Mouse (Mus musculus): ENCODE measurements around the gene Tpmt. TPM values are rescaled to one million over a fixed set of nuclear protein-coding genes. Genes with fewer than 3 reads are reported as not detected.

Gene Tpmt
- 1.3 and 2.8 TPM in 2 replicates for total RNA-seq (2017)

GRCm38 (mm10) chr13:47044617-47044947 is at the start of gene Tpmt:
TSS of gene Tpmt (minus strand) at chr13:47044737.
- ATAC-seq (replicated peaks; ENCODE audit: low read depth, poor library complexity, severe bottlenecking): no peak

- no peak for ATAC-seq (replicated peaks; ENCODE audit: low read depth, poor library complexity, severe bottlenecking)
These were observed 49.3 kb upstream of the Tpmt start for GRCm38 (mm10) chr13:47093791-47094190.

GRCm38 (mm10) chr13:47089271-47089670 is 44.7 kb upstream of the Tpmt start:
- no peak for ATAC-seq (replicated peaks; ENCODE audit: low read depth, poor library complexity, severe bottlenecking)

- ATAC-seq (replicated peaks; ENCODE audit: low read depth, poor library complexity, severe bottlenecking): no peak
These were observed 43.9 kb upstream of the Tpmt start for GRCm38 (mm10) chr13:47088433-47088832.

GRCm38 (mm10) chr13:47080905-47081505 is 36.5 kb upstream of the Tpmt start:
- ATAC-seq (replicated peaks; ENCODE audit: low read depth, poor library complexity, severe bottlenecking): no peak

GRCm38 (mm10) chr13:47078799-47079198 is 34.3 kb upstream of the Tpmt start:
- peak; percentile 29; the same call in 1 of the 2 replicates for ATAC-seq (replicated peaks; ENCODE audit: low read depth, poor library complexity, severe bottlenecking)

- no peak for ATAC-seq (replicated peaks; ENCODE audit: low read depth, poor library complexity, severe bottlenecking)
These were observed 32.8 kb upstream of the Tpmt start for GRCm38 (mm10) chr13:47077367-47077766.

GRCm38 (mm10) chr13:47076156-47076555 is 31.6 kb upstream of the Tpmt start:
- ATAC-seq (replicated peaks; ENCODE audit: low read depth, poor library complexity, severe bottlenecking): no peak

- no peak for ATAC-seq (replicated peaks; ENCODE audit: low read depth, poor library complexity, severe bottlenecking)
These were observed 27.9 kb upstream of the Tpmt start for GRCm38 (mm10) chr13:47072484-47072883.

- no peak for ATAC-seq (replicated peaks; ENCODE audit: low read depth, poor library complexity, severe bottlenecking)
These were observed 27.3 kb upstream of the Tpmt start for GRCm38 (mm10) chr13:47071871-47072270.

- ATAC-seq (replicated peaks; ENCODE audit: low read depth, poor library complexity, severe bottlenecking): no peak
These were observed 26.0 kb upstream of the Tpmt start for GRCm38 (mm10) chr13:47070329-47071080.

- no peak for ATAC-seq (replicated peaks; ENCODE audit: low read depth, poor library complexity, severe bottlenecking)
These were observed 22.5 kb upstream of the Tpmt start for GRCm38 (mm10) chr13:47067001-47067400.

GRCm38 (mm10) chr13:47066516-47066915 is 22.0 kb upstream of the Tpmt start:
- no peak for ATAC-seq (replicated peaks; ENCODE audit: low read depth, poor library complexity, severe bottlenecking)

- ATAC-seq (replicated peaks; ENCODE audit: low read depth, poor library complexity, severe bottlenecking): no peak
These were observed 19.6 kb upstream of the Tpmt start for GRCm38 (mm10) chr13:47063985-47064760.

- ATAC-seq (replicated peaks; ENCODE audit: low read depth, poor library complexity, severe bottlenecking): no peak
These were observed 18.2 kb upstream of the Tpmt start for GRCm38 (mm10) chr13:47062756-47063155.

GRCm38 (mm10) chr13:47056781-47057180 is 12.2 kb upstream of the Tpmt start:
- 0 out of 2 replicates have a peak, but pooled peaks have one; percentile 36 for ATAC-seq (replicated peaks; ENCODE audit: low read depth, poor library complexity, severe bottlenecking)

- ATAC-seq (replicated peaks; ENCODE audit: low read depth, poor library complexity, severe bottlenecking): peak; percentile 85
These were observed 11.6 kb upstream of the Tpmt start for GRCm38 (mm10) chr13:47056126-47056525.

- ATAC-seq (replicated peaks; ENCODE audit: low read depth, poor library complexity, severe bottlenecking): no peak
These were observed 9.4 kb upstream of the Tpmt start for GRCm38 (mm10) chr13:47053971-47054370.

- ATAC-seq (replicated peaks; ENCODE audit: low read depth, poor library complexity, severe bottlenecking): no peak
These were observed 5.5 kb upstream of the Tpmt start for GRCm38 (mm10) chr13:47050009-47050408.

- no peak for ATAC-seq (replicated peaks; ENCODE audit: low read depth, poor library complexity, severe bottlenecking)
These were observed 3.5 kb upstream of the Tpmt start for GRCm38 (mm10) chr13:47047996-47048395.

All from common myeloid progenitor, adult 5-6 weeks (primary cell).